ENCODE assay signal across 23 mouse cellular contexts in genomic region chr1:130217404-130217803, GRCm38 (mm10).
DNase-seq lines count a peak whose midpoint lies in the region; ATAC-seq lines count a peak whose summit lies in the region.
"Had no signal": no experiment of that assay in that cellular context is flagged by ENCODE, and none has a peak within 500 bp of the region (broad histone marks: within the 10 kb centered on the region; RNA-seq: fewer than 3 reads in every experiment).

No protein-coding gene starts in this region.

- no peak overlapping the region for H3K27ac ChIP-seq in embryonic facial prominence, embryonic 13.5 days
- no peak overlapping the region for H3K27ac ChIP-seq in limb, embryonic 13.5 days
- H3K27ac ChIP-seq: forebrain, embryonic 13.5 days; heart, adult 2 months; heart, embryonic 15.5 days; hindbrain, embryonic 10.5 days; hindbrain, embryonic 14.5 days; intestine, embryonic 15.5 days had no signal

- no peaks in the 10 kb centered on the region for H3K36me3 ChIP-seq in embryonic facial prominence, embryonic 13.5 days
- H3K36me3 ChIP-seq in limb, embryonic 13.5 days: no peaks in the 10 kb centered on the region
- H3K36me3 ChIP-seq: G1E; heart, embryonic 15.5 days; hindbrain, embryonic 10.5 days; intestine, embryonic 15.5 days had no signal

- 0 out of 2 replicates have a peak overlapping the region, but pooled peaks have one; percentile 5 for H3K4me2 ChIP-seq in embryonic facial prominence, embryonic 13.5 days
- H3K4me2 ChIP-seq in limb, embryonic 13.5 days (replicated peaks): no peak overlapping the region
- H3K4me2 ChIP-seq: forebrain, embryonic 13.5 days; heart, embryonic 11.5 days; heart, embryonic 15.5 days; hindbrain, embryonic 14.5 days; intestine, embryonic 15.5 days had no signal

- 13% methylated on average over 3 of the region's 3 CpGs for WGBS in embryonic facial prominence, embryonic 13.5 days
- 30% methylated on average over 3 of the region's 3 CpGs for WGBS in limb, embryonic 13.5 days

- H3K4me1 ChIP-seq in embryonic facial prominence, embryonic 13.5 days: 0 out of 2 replicates have a peak, but pooled peaks cover 13% of the 10 kb centered on the region
- H3K4me1 ChIP-seq in limb, embryonic 13.5 days: no peaks in the 10 kb centered on the region
- H3K4me1 ChIP-seq: forebrain, embryonic 13.5 days; heart, embryonic 15.5 days; intestine, embryonic 15.5 days had no signal

- peak; percentile 58; the same call in 1 of the 2 replicates for ATAC-seq in embryonic facial prominence, embryonic 13.5 days (ENCODE audit: insufficient number of reproducible peaks, insufficient read depth, low FRiP score, low TSS enrichment, low read depth)
- peak; percentile 69; the same call in 1 of the 2 replicates for ATAC-seq in limb, embryonic 13.5 days (ENCODE audit: low FRiP score, low read depth)
- ATAC-seq: CD4-positive, CD25-positive, alpha-beta regulatory T cell, adult 4 months; forebrain, embryonic 13.5 days; forebrain, postnatal 0 days; intestine, embryonic 15.5 days had no signal

- no peaks in the 10 kb centered on the region for H3K9me3 ChIP-seq in embryonic facial prominence, embryonic 13.5 days
- no peaks in the 10 kb centered on the region for H3K9me3 ChIP-seq in limb, embryonic 13.5 days
- H3K9me3 ChIP-seq: forebrain, embryonic 13.5 days; G1E; heart, embryonic 15.5 days; hindbrain, embryonic 10.5 days; intestine, embryonic 15.5 days had no signal

- DNase-seq in embryo, embryonic 10 days (ENCODE audit: low spot score): peak; percentile 8
- DNase-seq in embryo, embryonic 9.5 days (ENCODE audit: extremely low spot score): no peak
- peak; percentile 8 for DNase-seq in embryo, embryonic 11.5 days (ENCODE audit: low read depth, low spot score)
- DNase-seq in left cerebral cortex, postnatal 36 days (ENCODE audit: low spot score in 2 of 2): no peak
- no peak for DNase-seq in gastrocnemius, adult 18-20 months (ENCODE audit: low spot score)
- no peak for DNase-seq in left cerebral cortex, postnatal 14 days (ENCODE audit: low spot score in 2 of 2)
- DNase-seq: B cell, adult 2 months; cerebellum, adult 2 months; cerebellum, postnatal 14 days; forebrain, postnatal 0 days; gastrocnemius, postnatal 10 days; heart, adult 2 months; heart, postnatal 14 days had no signal

- H3K4me3 ChIP-seq in embryonic facial prominence, embryonic 13.5 days: no peak overlapping the region
- H3K4me3 ChIP-seq in limb, embryonic 13.5 days: no peak overlapping the region
- H3K4me3 ChIP-seq: forebrain, embryonic 13.5 days; heart, adult 2 months; heart, embryonic 15.5 days; hindbrain, embryonic 10.5 days; intestine, embryonic 15.5 days had no signal

- no peak overlapping the region for H3K9ac ChIP-seq in embryonic facial prominence, embryonic 13.5 days
- H3K9ac ChIP-seq in limb, embryonic 13.5 days: no peak overlapping the region
- H3K9ac ChIP-seq: forebrain, embryonic 13.5 days; forebrain, postnatal 0 days; heart, embryonic 15.5 days; hindbrain, embryonic 14.5 days; intestine, embryonic 15.5 days had no signal

- intact Hi-C loops in left cerebral cortex, postnatal 36 days (cut with DNase I): no loop called here
- intact Hi-C loops in left cerebral cortex, postnatal 14 days (cut with DNase I): no loop called here

- no peaks in the 10 kb centered on the region for H3K27me3 ChIP-seq in embryonic facial prominence, embryonic 13.5 days
- no peaks in the 10 kb centered on the region for H3K27me3 ChIP-seq in limb, embryonic 13.5 days
- H3K27me3 ChIP-seq: forebrain, embryonic 13.5 days; heart, embryonic 15.5 days; intestine, embryonic 15.5 days had no signal

Comparison
In these comparisons a context has a peak if more than half of its experiments do, and no peak if none do; other contexts are left out.
1. DNase-seq: peak in embryo, embryonic 10 days (single experiment) and embryo, embryonic 11.5 days (single experiment); none in embryo, embryonic 9.5 days (single experiment), left cerebral cortex, postnatal 36 days (0 of 2), gastrocnemius, adult 18-20 months (single experiment) and left cerebral cortex, postnatal 14 days (0 of 2).